Mouse (Mus musculus) inflammation-experienced regulatory T-cells, adult 6 months (primary cell): ENCODE measurements around the gene Usp5. TPM values are rescaled to one million over a fixed set of nuclear protein-coding genes. Genes with fewer than 3 reads are reported as not detected.
"Not testable (repeated sequence)": the region's sequence is repeated elsewhere in the genome, so short reads cannot be mapped to it uniquely, and the experiment has no call there.

ENCODE experiments used
- ATAC-seq: one replicate; pipeline ENCODE4 v1.8.0; 2017
- polyA plus RNA-seq, 3 experiments: library from polyadenylated mRNA; unstranded; fragments of 100-300 nt; shearing (Covaris generic); gene quantifications; one replicate each; pipeline ENCODE4 v1.2.1; 2017

Usp5 gene
- polyA plus RNA-seq, 3 experiments from 2014 or later = 69.1 to 81.5 (median 73.8) TPM

DNA sequence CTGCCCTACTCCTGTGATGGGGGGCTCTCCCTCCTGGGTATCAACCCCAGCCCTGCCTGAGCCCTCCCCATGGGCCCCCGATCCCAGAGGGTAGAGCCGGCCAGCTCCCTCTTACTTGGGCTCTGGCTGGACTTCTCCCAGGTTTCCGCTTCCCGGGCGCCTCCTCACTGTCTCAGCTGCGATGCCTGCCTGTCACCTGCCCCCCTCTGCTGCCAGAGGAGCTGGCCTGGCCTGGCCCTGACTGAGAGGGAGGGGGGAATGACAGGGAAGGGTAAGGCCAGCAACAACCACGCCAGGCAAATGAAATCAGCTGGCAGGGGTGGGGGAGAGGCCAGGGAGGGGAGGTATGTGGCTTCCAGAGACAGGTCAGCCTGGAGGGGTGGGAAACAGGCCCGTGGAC, 10.5 kb upstream of the Usp5 start:
- no peak for ATAC-seq

- ATAC-seq = no peak
These were observed 7.1 kb upstream of the Usp5 start for GRCm38 (mm10) chr6:124836411-124836810.

DNA sequence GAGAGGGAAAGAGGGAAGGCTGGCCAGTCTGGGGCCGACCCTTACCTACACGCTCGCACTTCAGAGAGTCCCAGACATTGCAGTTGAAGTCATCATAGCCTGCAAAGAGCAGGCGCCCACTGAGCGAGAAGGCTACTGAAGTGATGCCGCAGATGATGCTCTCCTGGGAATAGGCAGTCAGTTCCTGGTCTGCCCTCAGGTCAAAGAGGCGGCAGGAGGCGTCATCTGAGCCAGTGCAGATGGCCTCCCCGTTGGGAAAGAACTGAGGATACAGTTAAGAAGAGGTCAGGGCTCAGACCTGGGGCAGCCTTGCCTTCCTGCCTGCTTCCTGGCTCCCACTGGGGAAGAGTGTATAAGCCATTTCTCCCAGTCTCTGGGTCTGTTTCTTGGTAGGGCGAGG, 6.2 kb upstream of the Usp5 start:
- ATAC-seq = no peak

DNA sequence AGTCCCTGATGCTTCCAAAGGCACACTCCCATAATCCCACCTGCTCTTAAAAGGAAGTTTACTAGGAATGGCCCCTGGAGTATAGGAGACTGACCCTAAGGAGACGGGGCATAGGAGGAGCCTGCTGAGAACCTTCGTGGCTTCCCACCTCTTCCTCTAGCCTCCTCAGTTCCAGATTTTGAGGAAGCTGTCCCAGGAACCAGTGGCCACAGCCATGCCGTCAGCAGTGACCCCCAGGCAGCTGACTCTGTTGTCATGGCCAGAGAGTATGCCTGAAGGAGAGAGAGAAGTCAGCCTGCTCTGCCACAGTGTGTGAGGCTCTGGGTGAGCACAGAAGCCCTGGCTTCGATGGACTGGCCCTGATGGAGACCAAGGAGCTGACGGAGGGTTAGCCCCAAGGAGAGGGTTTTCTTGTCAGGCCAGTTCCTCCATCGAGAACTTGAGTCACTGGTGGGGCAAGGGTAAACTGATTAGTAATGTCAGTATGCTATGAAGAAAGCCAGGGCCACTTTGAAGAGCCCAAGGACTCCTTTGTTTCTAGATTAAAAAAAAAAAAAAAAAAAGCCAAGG, 5.3 kb upstream of the Usp5 start:
- no peak for ATAC-seq

DNA sequence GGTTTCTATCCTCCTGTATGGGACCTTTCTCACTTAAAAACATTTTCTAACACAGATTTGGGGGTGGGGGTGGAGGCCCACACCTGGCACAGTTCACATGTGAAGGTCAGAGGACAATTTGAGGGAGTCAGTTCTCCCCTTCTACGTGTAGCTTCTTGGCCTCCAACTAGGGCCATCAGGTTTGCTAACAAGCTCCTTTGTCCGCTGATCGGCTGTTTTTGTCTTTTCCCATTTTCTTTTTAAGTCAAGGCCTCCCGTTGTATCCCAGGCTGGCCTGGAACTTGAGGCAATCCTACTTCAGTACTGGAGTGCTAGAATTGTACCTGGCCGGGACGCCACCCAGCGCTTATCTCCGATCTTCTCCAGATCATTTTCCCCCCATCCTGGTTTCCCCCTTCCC, 2.4 kb upstream of the Usp5 start:
- no peak for ATAC-seq

GRCm38 (mm10) chr6:124831199-124831598, 1.9 kb upstream of the Usp5 start:
- not testable (repeated sequence) for ATAC-seq

- peak; percentile 72 for ATAC-seq
These were observed 766 bp upstream of the Usp5 start for GRCm38 (mm10) chr6:124829799-124830700.

DNA sequence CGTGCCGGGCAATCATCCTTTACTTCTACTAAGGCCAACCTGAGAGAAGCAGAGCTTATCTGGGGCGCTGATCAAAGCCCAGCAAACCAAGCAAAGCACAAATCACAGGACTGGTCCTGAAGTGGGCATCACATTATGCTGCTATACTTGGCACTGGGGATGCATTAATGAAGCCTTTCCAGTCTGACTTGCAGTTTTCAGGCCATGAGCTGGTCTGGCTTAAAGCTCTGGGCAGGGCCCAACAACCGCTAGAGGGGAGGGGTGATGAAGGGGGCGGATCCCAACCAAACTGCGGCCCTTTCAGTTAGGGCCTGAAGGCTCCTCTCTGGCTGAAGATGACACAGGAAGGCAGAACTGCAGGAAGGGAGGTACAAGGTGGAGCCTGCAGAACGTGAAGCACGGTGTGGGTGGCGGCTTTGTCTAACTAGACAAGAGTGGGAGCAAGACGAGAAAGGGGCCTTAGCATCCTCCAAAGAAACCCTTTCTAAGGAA, 1.1 kb downstream of the Usp5 start:
- ATAC-seq = no peak

DNA sequence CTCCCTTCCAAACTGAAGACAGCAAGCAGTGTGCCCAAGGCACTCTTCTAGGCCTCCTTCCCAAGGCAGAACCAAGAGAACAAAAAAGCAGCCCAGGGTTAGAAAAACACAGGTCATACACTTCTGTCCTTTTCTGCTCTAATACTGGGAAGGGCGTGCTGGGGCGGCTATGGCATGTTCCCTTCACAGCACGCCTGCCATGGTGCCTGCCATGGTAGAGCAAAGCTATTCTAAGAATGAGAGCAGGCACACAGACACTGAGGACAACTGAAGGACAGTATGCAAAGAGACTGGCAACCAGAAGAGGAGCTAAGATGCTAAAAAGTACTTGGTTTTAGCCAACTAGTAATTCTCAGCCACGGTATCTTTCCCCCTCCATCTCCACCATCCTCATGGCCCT, 7.2 kb downstream of the Usp5 start:
- no peak for ATAC-seq

DNA sequence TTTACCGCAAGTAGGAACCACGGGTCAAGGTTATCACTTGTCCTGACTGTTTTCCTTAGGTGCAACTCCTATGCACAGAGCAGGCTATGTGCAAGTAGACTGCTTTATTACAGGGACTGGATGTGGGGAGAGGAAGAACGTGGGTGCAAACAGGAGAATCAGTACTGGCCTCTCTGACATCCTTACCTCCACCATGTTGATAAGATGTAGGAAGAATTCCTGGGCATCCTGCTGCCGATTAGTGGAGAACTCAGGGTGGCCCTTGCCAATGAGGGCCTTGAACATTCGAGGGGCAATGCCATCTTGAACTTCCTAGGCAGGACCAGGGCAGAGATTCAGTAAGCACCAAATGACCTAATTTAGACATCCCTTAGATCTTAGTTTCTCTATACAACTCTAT, 8.4 kb downstream of the Usp5 start:
- no peak for ATAC-seq

GRCm38 (mm10) chr6:124817971-124818370, 11.3 kb downstream of the Usp5 start:
- ATAC-seq = no peak

GRCm38 (mm10) chr6:124817563-124817962, 11.7 kb downstream of the Usp5 start:
- no peak for ATAC-seq

DNA sequence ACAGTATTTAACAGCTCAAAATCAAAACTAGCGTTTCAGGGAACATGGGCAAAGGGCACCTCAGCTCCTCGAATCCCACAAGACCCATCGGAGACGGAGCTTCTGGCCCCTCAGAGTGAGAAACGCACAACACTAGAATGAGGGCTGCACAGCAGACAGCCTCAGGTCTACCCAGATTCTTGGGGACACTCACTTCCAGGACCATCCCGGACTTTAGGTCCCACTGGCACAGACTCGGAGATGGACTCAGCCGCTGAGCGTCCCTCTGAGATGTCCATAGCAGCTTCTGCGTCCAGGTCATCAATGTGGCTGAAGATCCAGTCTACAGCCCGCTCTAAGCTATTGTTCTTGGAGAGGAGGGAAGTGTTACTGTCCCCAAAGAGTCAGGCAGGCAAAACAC, 12.2 kb downstream of the Usp5 start:
- no peak for ATAC-seq

- ATAC-seq = no peak
These were observed 12.7 kb downstream of the Usp5 start for GRCm38 (mm10) chr6:124816611-124817010.

DNA sequence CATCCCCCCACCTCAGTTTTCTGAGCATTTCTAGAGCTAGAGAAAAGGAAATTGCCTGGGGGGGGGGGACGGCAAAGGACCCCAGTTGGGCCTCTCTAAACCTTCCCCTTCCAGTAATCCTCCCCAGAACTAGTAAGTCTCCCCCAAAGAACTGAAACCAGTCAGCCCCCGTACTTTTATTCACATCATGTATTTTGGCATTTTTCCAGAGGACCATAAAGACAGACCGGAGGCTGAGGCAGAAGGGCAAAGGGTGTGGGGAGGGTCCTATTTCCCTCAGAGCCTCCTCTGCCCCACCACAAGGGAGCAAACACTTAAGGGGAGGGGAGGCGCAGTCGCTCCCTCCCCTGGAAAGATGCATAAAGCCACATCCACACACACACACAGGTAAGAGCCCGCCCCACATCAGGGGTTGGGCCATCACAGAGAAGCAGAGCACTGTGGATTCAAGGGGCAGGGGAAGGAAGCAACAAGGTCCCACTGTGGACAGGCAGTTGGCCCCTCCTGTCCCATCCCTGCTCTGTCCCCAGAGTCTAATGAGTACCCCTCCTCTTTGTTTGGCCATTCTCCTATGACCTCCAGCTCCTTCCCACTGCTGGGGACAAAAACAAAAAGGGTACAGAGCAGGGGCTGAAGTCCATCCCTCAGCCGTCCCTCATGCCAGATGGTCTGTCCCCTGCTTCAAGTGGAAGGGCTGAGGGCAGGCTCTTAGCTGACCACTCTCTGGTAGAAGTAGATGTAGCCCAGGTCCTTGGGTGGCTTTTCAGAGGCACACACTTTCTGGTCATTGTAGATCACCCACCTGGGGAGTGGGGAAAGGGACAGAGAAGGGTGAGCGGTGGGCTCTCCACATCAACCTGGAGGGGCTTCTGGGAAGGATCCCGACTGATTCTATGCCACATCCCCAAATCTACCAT, 14.2 kb downstream of the Usp5 start:
- no peak for ATAC-seq

- ATAC-seq = peak; percentile 2
These were observed 14.8 kb downstream of the Usp5 start for GRCm38 (mm10) chr6:124814448-124814847.

- ATAC-seq = peak; percentile 89
These were observed 15.4 kb downstream of the Usp5 start, which contains the start of gene Tpi1 for GRCm38 (mm10) chr6:124813933-124814332. Gene Tpi1, minus strand, starts transcription at chr6:124814296.

DNA sequence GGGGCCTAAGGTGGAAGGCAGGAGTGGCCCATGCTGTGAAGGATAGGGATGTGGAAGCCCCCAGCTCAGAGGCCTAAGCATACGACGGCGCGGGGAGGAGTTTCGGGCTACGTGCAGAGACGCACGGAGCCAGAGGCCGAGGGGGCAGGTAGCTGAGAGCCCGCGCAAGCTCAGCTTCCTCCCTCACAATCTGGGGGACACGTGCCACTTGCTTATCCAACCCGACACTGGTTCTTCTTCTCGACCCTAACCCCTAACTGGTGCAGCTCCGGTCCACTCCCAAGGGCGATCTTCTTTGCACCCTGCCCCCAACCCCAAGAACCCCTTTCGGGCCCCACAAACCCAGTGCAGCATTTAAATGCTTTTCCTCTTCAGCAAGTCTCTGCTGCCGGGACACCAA, 15.8 kb downstream of the Usp5 start:
- peak; percentile 73 for ATAC-seq

GRCm38 (mm10) chr6:124812848-124813247, 16.4 kb downstream of the Usp5 start:
- no peak for ATAC-seq

- ATAC-seq = no peak
These were observed 17.4 kb downstream of the Usp5 start for GRCm38 (mm10) chr6:124811701-124812560.

DNA sequence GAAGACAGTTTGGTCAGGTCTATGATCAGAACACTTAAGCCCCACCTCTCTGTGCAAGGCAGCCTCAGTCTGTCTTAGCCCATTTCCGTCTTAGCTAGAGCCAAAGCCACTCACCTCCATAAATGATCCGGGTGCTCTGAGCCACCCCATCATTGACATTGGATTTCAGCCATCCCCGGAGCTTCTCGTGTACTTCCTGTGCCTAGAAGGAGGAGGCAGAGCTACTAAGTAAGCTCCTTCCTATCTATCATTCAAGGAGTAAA, 17.9 kb downstream of the Usp5 start:
- ATAC-seq = no peak
